Mouse (Mus musculus): ENCODE data around the gene Jagn1. TPM values are rescaled to one million over a fixed set of nuclear protein-coding genes. Genes with fewer than 3 reads are reported as not detected.

The Jagn1 gene
- 20.1 TPM for total RNA-seq (2023)

DNA sequence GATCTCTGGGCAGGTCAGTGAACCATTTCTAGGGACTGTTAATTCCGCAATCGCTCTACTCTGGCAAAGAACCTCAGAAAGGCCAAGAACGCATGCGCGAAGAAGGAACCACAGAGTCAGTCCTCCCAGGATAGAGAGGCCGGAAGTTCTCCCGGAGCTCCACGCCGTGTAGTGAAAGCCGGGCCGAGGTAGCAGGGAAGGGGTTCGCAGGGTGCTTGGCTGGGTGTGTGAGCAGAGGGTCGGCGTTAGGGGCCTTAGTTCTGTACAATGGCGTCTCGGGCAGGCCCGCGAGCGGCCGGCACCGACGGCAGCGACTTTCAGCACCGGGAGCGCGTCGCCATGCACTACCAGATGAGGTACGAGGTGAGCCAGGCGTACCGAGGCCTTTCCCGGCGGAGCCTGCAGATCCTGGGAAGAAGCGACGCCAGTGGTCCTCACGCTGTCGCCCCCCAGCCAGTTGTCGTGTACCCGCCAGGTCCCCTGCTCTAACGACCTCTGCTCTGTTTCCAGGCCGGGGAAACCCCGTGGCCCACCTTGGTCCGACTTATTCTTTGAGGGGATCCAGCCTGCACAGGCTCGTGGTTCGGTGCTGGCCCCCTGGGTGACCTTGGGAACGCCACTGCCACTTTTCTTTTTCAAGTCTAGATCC is at the start of gene Jagn1:
Jagn1 (plus strand) TSS at position 128 of the 649 bp plus-strand sequence.

DNA sequence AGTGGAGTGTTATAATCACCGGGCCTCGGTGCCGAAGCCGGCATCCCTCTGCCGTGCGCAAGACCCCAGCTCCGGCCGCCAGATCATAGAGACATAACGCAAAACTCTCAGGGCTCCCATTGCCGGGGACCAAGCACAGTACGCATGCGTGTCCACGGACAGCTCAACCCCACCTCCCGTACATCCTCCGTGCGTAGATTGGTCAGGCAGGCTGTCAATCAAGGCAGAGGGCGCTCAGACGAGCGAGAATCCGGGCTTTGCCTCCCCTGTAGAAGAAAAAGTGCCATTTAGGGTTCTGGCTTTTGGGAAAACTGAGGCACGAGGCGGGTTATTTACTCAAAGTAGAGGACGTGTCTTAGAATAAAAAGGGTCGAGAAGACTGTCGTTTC is 23.2 kb upstream of the Jagn1 start, which contains the start of gene Rpusd3:
Rpusd3 (minus strand) TSS at position 142 of the 389 bp plus-strand sequence.

DNA sequence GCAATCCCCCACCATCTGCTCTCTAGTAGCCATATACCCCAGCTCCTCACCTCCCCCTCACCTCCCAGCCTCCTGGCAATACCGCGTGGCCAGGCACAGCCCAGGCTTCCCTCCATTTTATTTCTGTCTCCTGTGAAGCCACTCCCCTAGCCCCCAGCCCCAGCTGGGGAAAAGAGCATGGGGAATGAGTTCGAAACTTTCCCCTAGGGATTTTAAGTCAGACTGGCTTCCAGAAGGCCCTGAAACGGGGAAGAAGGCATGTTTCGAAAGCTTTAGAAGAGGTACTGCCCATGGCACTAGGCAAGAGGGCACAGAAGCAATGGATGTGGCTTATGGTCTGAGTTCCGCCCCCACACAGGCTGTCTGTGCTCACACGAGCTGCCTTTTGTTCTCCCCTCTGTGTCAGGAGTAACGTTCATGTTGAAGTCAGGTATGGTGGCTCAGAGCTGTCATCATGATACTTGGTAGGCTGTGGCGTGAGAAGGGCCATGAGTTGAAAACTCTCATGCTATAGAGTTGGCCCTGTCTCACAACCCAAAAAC is 6.6 kb upstream of the Jagn1 start, which contains the start of gene Cidec:
Cidec (minus strand) TSS at position 97 of the 542 bp plus-strand sequence.

DNA sequence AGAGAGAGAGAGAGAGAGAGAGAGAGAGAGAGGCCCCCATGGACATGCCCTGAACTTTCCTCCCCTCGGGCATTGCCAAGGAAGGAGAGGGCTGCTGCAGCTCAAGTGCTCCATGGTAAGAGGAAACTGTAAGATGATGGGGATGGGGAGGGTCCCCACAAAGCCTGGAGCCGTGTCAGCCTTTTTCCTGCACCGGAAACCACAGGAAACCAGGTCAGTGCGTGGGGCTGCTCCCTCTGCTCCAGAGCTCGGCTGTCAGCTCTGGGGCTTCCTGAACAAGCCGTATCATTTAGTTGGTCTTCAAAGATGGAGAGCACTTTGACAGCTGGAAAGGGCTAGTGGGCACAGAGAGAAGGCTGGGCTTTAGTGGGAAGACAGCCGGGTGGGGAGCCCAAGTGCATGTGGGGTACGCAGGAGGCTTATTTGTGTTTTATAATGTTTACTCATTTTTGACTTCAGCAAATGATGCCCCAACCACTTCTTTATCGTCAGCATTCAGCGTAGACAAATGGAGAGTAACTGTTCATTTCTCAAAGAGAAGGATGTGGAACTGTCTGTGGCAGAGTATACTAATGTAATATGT is 15.7 kb downstream of the Jagn1 start, which contains the start of gene Il17re:
Il17re (plus strand) TSS at position 533 of the 583 bp plus-strand sequence.

DNA sequence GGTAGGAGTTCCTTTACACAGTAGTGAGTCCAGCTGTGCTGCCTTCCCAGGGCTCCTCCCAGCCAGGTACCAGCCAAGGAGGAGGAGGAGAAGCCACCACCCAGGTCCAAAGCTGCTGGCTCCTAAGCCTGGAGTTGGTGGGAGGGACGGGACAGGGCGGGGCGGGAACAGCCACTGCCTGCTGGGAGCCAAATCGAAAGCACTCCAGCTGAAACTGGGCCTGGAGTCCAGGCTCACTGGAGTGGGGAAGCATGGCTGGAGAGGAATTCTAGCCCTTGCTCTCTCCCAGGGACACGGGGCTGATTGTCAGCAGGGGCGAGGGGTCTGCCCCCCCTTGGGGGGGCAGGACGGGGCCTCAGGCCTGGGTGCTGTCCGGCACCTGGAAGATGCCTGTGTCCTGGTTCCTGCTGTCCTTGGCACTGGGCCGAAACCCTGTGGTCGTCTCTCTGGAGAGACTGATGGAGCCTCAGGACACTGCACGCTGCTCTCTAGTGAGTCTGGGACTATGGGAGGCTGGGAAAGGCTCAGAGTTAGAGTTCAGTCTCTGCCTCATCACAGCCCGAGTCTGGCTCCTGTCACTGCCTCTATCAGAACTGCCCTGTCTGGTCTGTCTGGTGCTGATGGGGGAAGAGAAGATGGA is 29.0 kb downstream of the Jagn1 start, which contains the start of gene Il17rc:
Il17rc (plus strand) TSS at position 131 of the 640 bp plus-strand sequence.

DNA sequence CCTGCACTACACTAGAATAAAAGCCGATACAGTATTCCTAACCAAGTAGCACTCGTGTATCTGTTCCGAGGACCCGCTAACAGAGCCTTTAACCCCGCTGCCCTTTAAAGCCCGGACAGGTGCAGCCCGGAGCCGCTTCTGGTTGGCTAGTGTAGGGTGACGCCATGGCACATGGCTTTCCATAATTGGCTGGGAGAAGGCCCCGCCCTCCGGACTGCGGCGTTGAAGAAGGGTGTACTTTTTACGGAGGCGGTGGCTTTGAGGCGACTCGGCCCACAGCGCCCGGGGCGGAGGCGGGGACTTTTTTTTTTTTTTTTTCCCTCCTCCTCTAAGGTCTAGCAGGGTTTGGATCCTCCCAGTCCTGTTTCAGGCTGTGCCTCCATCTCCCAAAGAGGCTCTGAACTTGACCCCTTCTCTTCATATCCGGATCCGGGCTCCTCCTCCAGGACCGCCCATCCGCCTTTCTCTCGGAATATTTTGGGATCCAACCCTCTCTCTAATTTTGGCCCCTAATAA is 40.8 kb downstream of the Jagn1 start, which contains the start of gene Creld1:
Creld1 (plus strand) TSS at position 198 of the 516 bp plus-strand sequence.

Other genes starting within 250 kb of the Jagn1 start
- 1.2 TPM for gene Lhfpl4, start 247.2 kb upstream of the Jagn1 start, total RNA-seq (2023)
- gene Mtmr14, start 204.7 kb upstream of the Jagn1 start, total RNA-seq (2023) = 35.7 TPM
- 2.1 TPM for gene Cpne9, start 160.3 kb upstream of the Jagn1 start, total RNA-seq (2023)
- gene Brpf1, start 135.4 kb upstream of the Jagn1 start, total RNA-seq (2023) = 60.7 TPM
- gene Ogg1, start 115.6 kb upstream of the Jagn1 start, total RNA-seq (2023) = 12.5 TPM
- gene Camk1, start 98.6 kb upstream of the Jagn1 start, total RNA-seq (2023) = 0.61 TPM
- 24.6 TPM for gene Tada3, start 64.7 kb upstream of the Jagn1 start, total RNA-seq (2023)
- 244 TPM for gene Arpc4, start 64.5 kb upstream of the Jagn1 start, total RNA-seq (2023)
- gene Ttll3, start 53.3 kb upstream of the Jagn1 start, total RNA-seq (2023) = 44.0 TPM
- gene Rpusd3, start 23.2 kb upstream of the Jagn1 start, total RNA-seq (2023) = 12.3 TPM
- gene Cidec, start 6.8 kb upstream of the Jagn1 start, total RNA-seq (2023) = not detected
- gene Il17re, start 15.9 kb downstream of the Jagn1 start, total RNA-seq (2023) = not detected
- gene Il17rc, start 28.9 kb downstream of the Jagn1 start, total RNA-seq (2023) = not detected
- 9.8 TPM for gene Creld1, start 40.7 kb downstream of the Jagn1 start, total RNA-seq (2023)
- gene Prrt3, start 59.4 kb downstream of the Jagn1 start, total RNA-seq (2023) = 0.86 TPM
- 64.3 TPM for gene Emc3, start 89.1 kb downstream of the Jagn1 start, total RNA-seq (2023)
- 0.83 TPM for gene Fancd2, start 89.1 kb downstream of the Jagn1 start, total RNA-seq (2023)
- not detected for gene Fancd2os, start 158.1 kb downstream of the Jagn1 start, total RNA-seq (2023)
- 87.6 TPM for gene Brk1, start 162.2 kb downstream of the Jagn1 start, total RNA-seq (2023)
- gene Vhl, start 181.4 kb downstream of the Jagn1 start, total RNA-seq (2023) = 15.5 TPM
- gene Irak2, start 195.9 kb downstream of the Jagn1 start, total RNA-seq (2023) = 54.3 TPM

Data from CD8-positive naive resting alpha-beta T cell, adult 57 days (primary cell).